Mouse (Mus musculus): ENCODE data around the gene Mrtfb. TPM values are rescaled to one million over a fixed set of nuclear protein-coding genes. Genes with fewer than 3 reads are reported as not detected.

Gene Mrtfb
- polyA plus RNA-seq, 1 experiment from 2014 or later, result 22.6 TPM

DNA sequence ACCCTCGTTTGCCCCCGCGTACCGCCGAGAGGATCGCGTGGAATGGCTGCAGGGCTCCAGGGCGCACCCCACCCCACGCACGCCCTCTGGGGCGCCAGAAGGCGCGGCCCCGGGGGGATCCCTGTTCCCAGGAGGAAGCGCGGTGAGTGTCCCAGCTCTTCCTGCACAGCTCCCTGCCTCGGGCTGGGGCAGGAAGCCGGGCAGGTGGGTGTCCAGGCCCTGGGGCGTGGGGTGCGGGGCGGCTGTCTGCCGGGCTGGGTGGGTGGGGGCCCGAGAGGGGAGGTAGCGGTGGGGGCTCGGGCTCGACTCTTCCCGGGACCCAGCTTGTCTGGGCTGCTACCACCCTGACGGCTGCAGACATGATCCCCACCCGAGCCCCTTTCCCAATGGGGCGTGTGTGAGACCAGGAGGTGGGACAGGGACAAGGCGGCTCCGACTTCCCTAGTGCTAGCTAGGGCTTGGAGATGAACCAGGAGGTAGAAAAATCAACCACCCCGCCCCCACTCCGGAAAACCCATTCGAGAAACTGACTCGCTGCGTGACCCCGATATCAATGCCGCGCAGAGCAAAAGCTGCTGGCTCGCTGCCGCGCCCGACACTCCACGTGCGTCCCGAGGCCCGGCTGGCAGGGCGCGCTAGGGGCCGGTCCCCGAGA is 191.9 kb downstream of the Mrtfb start:
- no peak overlapping the region for H3K27ac ChIP-seq (ENCODE audit: low read depth, low read length)
- WGBS, result under 1% methylated on average over 51 of the region's 52 CpGs
- peak; percentile 59; the same call in 1 of the 2 replicates for ATAC-seq (ENCODE audit: insufficient read depth, low FRiP score, low TSS enrichment)
- H3K27me3 ChIP-seq (ENCODE audit: control insufficient read depth, insufficient read depth, low read length), result peaks cover 28% of the 10 kb centered on the region
- peak overlapping the region; percentile 73 for H3K4me3 ChIP-seq (ENCODE audit: low read depth, low read length)
- H3K4me2 ChIP-seq (ENCODE audit: low read depth), result peak overlapping the region; percentile 99
- peak overlapping the region; percentile 70 for H3K9ac ChIP-seq (ENCODE audit: low read length)
- no peaks in the 10 kb centered on the region for H3K4me1 ChIP-seq (ENCODE audit: control insufficient read depth, insufficient read depth, low read length)
- H3K9me3 ChIP-seq (ENCODE audit: control insufficient read depth, low read length), result no peaks in the 10 kb centered on the region
- no peaks in the 10 kb centered on the region for H3K36me3 ChIP-seq (ENCODE audit: control insufficient read depth, insufficient read depth, low read length)
- DNase-seq (ENCODE audit: low spot score), result peak; percentile 48

DNA sequence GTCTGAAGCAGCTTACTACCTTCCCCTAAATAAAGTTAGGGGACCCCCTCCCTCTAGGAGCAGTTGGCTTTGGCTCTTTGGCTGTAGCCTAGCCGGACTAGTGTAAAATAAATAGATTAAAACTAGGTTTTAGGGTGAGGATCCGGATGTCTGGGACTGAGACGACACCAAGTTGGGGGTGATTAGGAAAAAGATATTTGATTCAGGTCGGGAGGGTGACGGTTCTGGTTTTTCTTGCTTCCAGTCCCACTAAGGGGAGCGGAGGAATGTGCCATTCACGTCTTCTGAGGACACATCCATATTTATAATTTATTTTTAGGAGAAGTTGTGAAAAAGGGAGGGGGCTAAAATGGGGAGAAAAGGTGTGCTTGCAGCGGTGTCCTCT is 192.4 kb downstream of the Mrtfb start:
- Histone ChIP-seq H3K27me3 (ENCODE audit: control insufficient read depth, insufficient read depth, low read length) (peaks cover 28% of the 10 kb centered on the region), H3K9ac (ENCODE audit: low read length) (peak overlapping the region; percentile 70; the same call in 1 of the 2 replicates), H3K4me3 (ENCODE audit: low read depth, low read length) (peak overlapping the region; percentile 73), H3K36me3 (ENCODE audit: control insufficient read depth, insufficient read depth, low read length) (no peaks in the 10 kb centered on the region), H3K9me3 (ENCODE audit: control insufficient read depth, low read length) (no peaks in the 10 kb centered on the region), H3K4me2 (ENCODE audit: low read depth) (peak overlapping the region; percentile 99), H3K27ac (ENCODE audit: low read depth, low read length) (no peak overlapping the region), H3K4me1 (ENCODE audit: control insufficient read depth, insufficient read depth, low read length) (no peaks in the 10 kb centered on the region)
- DNase-seq (ENCODE audit: low spot score), result no peak
- ATAC-seq (ENCODE audit: insufficient read depth, low FRiP score, low TSS enrichment), result no peak; the same call in 1 of the 2 replicates
- 9% methylated on average over 8 of the region's 8 CpGs for WGBS

DNA sequence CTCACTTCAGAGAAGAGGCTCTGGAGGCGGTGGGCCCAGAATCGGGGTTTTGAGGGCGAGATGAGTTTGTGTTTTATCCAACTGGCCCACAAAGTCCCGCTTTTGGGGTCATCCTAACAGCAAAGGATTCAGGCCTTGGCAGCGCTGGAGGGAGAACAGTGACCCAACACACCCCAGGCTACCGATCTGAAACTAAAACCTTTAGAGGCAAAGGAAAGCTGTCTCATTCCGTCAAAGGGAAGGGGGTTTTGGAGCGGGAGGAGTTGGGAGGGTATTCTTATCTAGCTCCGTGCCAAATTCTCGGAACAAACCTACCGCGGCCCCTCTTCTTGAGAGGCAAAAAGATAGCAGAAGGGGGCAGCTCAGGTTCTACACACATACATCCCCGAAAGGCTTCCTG is 193.2 kb downstream of the Mrtfb start:
- DNase-seq (ENCODE audit: low spot score) (no peak), ATAC-seq (ENCODE audit: insufficient read depth, low FRiP score, low TSS enrichment) (no peak)
- H3K4me3 ChIP-seq (ENCODE audit: low read depth, low read length), result no peak overlapping the region
- peaks cover 28% of the 10 kb centered on the region for H3K27me3 ChIP-seq (ENCODE audit: control insufficient read depth, insufficient read depth, low read length)
- H3K9me3 ChIP-seq (ENCODE audit: control insufficient read depth, low read length), result no peaks in the 10 kb centered on the region
- no peaks in the 10 kb centered on the region for H3K4me1 ChIP-seq (ENCODE audit: control insufficient read depth, insufficient read depth, low read length)
- no peak overlapping the region for H3K27ac ChIP-seq (ENCODE audit: low read depth, low read length)
- 11% methylated on average over 13 of the region's 13 CpGs for WGBS
- no peak overlapping the region for H3K9ac ChIP-seq (ENCODE audit: low read length)
- no peak overlapping the region for H3K4me2 ChIP-seq (ENCODE audit: low read depth)
- H3K36me3 ChIP-seq (ENCODE audit: control insufficient read depth, insufficient read depth, low read length), result no peaks in the 10 kb centered on the region

DNA sequence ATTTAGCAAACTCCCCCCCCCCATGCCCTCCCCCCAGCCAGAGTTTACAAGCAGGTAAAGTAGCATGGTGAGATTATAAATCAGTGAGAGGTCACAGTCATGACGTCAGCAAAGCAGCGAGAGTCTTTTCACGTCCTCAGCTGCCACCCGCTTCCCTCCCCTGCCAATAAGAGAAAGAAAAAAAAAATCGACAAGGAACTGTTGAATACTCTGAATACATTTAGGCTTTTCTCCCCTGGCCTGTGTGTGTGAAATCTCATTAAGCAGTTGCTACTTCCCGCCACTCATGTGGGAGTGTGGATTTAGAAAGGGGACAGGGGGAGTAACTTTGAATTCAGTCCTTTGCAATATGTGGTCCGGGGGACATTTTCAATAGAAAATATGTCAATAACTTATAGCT is 194.6 kb downstream of the Mrtfb start:
- no peak for DNase-seq (ENCODE audit: low spot score)
- peaks cover 28% of the 10 kb centered on the region for H3K27me3 ChIP-seq (ENCODE audit: control insufficient read depth, insufficient read depth, low read length)
- H3K4me2 ChIP-seq (ENCODE audit: low read depth), result no peak overlapping the region
- ATAC-seq (ENCODE audit: insufficient read depth, low FRiP score, low TSS enrichment), result no peak
- no peak overlapping the region for H3K4me3 ChIP-seq (ENCODE audit: low read depth, low read length)
- H3K36me3 ChIP-seq (ENCODE audit: control insufficient read depth, insufficient read depth, low read length), result no peaks in the 10 kb centered on the region
- H3K4me1 ChIP-seq (ENCODE audit: control insufficient read depth, insufficient read depth, low read length), result no peaks in the 10 kb centered on the region
- no peak overlapping the region for H3K9ac ChIP-seq (ENCODE audit: low read length)
- H3K9me3 ChIP-seq (ENCODE audit: control insufficient read depth, low read length), result no peaks in the 10 kb centered on the region
- WGBS, result 32% methylated on average over 7 of the region's 7 CpGs
- H3K27ac ChIP-seq (ENCODE audit: low read depth, low read length), result no peak overlapping the region

DNA sequence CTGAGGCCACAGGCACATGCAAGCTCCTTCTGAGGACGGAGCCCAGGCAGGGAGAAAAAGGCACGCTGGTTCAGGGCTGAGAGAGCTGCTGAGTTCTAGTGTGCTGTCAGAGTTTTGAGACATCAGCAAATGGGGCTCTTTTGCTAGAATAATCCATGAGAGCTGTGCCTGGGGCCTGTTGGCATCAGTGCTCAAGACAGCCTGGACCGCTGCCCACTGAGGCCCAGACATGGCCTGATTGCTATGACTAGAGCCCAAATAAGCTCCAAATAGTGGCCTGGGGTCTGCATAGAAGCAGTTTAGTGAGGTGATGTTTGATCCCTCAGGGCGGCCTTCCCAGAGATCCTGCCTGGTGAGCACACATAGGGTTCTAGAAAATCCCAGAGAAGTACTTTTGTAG is 195.7 kb downstream of the Mrtfb start:
- Histone ChIP-seq H3K9me3 (ENCODE audit: control insufficient read depth, low read length) (no peaks in the 10 kb centered on the region), H3K4me2 (ENCODE audit: low read depth) (no peak overlapping the region), H3K36me3 (ENCODE audit: control insufficient read depth, insufficient read depth, low read length) (no peaks in the 10 kb centered on the region), H3K4me1 (ENCODE audit: control insufficient read depth, insufficient read depth, low read length) (no peaks in the 10 kb centered on the region), H3K9ac (ENCODE audit: low read length) (no peak overlapping the region), H3K4me3 (ENCODE audit: low read depth, low read length) (no peak overlapping the region), H3K27me3 (ENCODE audit: control insufficient read depth, insufficient read depth, low read length) (peaks cover 19% of the 10 kb centered on the region), H3K27ac (ENCODE audit: low read depth, low read length) (no peak overlapping the region)
- WGBS, result 90% methylated on average over 4 of the region's 4 CpGs
- no peak for ATAC-seq (ENCODE audit: insufficient read depth, low FRiP score, low TSS enrichment)
- DNase-seq (ENCODE audit: low spot score), result no peak

DNA sequence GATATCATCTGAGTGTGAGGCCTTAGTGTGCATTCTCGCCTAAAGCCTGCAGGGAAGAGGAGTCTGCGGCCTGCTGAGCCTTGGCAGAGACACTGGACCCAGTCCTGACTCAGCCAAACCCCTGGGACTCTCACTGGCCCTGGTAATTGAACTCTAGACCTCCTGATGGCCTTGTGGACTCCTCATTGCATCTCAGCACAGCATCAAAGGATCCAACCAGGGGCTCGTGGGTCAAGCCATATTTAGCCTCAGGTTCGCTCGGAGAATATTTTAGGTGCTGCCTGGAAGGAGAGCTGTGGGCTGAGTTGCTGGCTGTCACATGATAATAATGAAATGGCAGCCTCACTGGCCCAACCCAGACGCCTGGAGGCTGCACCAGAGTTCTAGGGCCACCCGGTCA is 196.4 kb downstream of the Mrtfb start:
- 87% methylated on average over 7 of the region's 7 CpGs for WGBS
- no peak overlapping the region for H3K27ac ChIP-seq (ENCODE audit: low read depth, low read length)

DNA sequence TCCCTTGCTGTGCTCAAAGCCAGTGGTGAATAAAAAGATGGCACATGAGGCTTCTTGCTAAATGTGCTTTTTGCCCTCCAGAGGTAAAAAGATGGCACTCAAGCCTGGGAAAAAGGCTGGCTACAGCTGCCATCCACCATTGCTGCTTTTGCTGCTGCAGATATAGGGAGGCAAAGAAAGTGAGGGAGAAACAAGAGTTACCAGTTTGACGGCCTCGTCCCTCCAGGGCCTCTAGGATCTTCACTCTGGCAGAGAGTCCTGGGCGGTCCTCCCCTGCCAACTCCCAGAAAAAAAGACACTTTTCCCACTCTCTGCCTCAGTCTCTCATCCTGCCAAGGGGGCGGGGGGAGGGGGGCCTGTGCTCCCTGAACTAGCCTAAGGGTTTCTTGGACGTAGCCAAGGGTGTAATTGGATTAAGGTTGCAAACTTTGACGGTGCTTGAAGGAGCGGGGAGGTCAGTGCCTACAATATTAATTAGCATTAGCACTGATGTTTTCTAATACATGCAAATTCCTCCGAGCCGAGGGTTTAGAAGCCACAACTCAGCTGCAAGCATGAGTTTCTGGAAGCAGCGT is 197.8 kb downstream of the Mrtfb start:
- 46% methylated on average over 10 of the region's 10 CpGs for WGBS
- H3K4me2 ChIP-seq (ENCODE audit: low read depth), result no peak overlapping the region
- H3K9me3 ChIP-seq (ENCODE audit: control insufficient read depth, low read length), result no peaks in the 10 kb centered on the region
- no peak overlapping the region for H3K27ac ChIP-seq (ENCODE audit: low read depth, low read length)
- H3K27me3 ChIP-seq (ENCODE audit: control insufficient read depth, insufficient read depth, low read length), result peaks cover 9% of the 10 kb centered on the region
- H3K36me3 ChIP-seq (ENCODE audit: control insufficient read depth, insufficient read depth, low read length), result no peaks in the 10 kb centered on the region
- no peak overlapping the region for H3K9ac ChIP-seq (ENCODE audit: low read length)
- no peak overlapping the region for H3K4me3 ChIP-seq (ENCODE audit: low read depth, low read length)
- ATAC-seq (ENCODE audit: insufficient read depth, low FRiP score, low TSS enrichment) (no peak), DNase-seq (ENCODE audit: low spot score) (no peak)
- H3K4me1 ChIP-seq (ENCODE audit: control insufficient read depth, insufficient read depth, low read length), result no peaks in the 10 kb centered on the region

More for the DNA sequence above, 196.4 kb downstream of the Mrtfb start:
- Histone ChIP-seq H3K4me1 (ENCODE audit: control insufficient read depth, insufficient read depth, low read length) (no peaks in the 10 kb centered on the region), H3K4me3 (ENCODE audit: low read depth, low read length) (no peak overlapping the region), H3K4me2 (ENCODE audit: low read depth) (no peak overlapping the region), H3K27me3 (ENCODE audit: control insufficient read depth, insufficient read depth, low read length) (peaks cover 18% of the 10 kb centered on the region), H3K9ac (ENCODE audit: low read length) (no peak overlapping the region), H3K36me3 (ENCODE audit: control insufficient read depth, insufficient read depth, low read length) (no peaks in the 10 kb centered on the region), H3K9me3 (ENCODE audit: control insufficient read depth, low read length) (no peaks in the 10 kb centered on the region)
- DNase-seq (ENCODE audit: low spot score) (no peak), ATAC-seq (ENCODE audit: insufficient read depth, low FRiP score, low TSS enrichment) (no peak)

DNA sequence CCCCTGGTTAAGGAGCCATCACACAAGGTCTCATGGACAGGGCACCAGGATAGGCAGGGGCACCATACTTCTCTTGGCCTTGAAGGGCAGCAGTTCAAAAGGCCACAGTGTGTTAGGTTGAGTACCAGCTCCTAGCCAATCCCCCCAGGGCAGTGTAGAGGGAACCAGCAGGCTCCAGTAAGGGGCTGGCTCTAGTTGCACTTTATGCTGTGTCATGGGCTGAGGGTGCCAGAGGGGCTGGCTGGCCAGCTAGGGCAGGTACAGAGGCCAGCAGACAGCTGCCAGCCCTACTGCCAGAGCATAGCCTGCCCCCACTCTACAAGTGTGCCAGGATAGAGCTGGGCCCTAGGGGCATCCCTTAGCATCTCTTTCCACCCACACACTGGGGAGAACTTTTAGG is 199.3 kb downstream of the Mrtfb start:
- Histone ChIP-seq H3K36me3 (ENCODE audit: control insufficient read depth, insufficient read depth, low read length) (no peaks in the 10 kb centered on the region), H3K27me3 (ENCODE audit: control insufficient read depth, insufficient read depth, low read length) (no peaks in the 10 kb centered on the region), H3K9ac (ENCODE audit: low read length) (no peak overlapping the region), H3K4me1 (ENCODE audit: control insufficient read depth, insufficient read depth, low read length) (no peaks in the 10 kb centered on the region), H3K9me3 (ENCODE audit: control insufficient read depth, low read length) (no peaks in the 10 kb centered on the region), H3K27ac (ENCODE audit: low read depth, low read length) (no peak overlapping the region), H3K4me3 (ENCODE audit: low read depth, low read length) (no peak overlapping the region), H3K4me2 (ENCODE audit: low read depth) (no peak overlapping the region)
- no peak for DNase-seq (ENCODE audit: low spot score)
- no peak for ATAC-seq (ENCODE audit: insufficient read depth, low FRiP score, low TSS enrichment)

DNA sequence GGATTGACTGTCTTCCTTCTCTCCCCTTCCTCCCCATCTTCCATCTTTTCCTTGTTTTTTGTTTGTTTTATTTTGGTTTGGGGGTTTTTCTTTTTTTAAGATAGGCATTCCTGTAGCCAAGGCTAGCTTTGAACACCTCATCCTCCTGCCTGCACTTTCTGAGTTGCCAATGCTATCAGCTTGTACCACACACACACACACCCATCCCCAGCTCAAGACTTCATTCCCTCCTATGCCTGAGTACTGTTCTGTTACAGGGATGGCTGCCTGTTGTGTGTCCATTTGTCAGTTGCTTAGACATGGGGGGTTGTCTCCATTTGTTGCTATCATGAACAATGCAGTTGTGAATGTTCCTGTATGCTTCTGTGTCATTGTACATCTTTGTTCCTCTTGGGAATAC is 202.3 kb downstream of the Mrtfb start:
- DNase-seq (ENCODE audit: low spot score) (no peak), ATAC-seq (ENCODE audit: insufficient read depth, low FRiP score, low TSS enrichment) (no peak)
- Histone ChIP-seq H3K9ac (ENCODE audit: low read length) (no peak overlapping the region), H3K36me3 (ENCODE audit: control insufficient read depth, insufficient read depth, low read length) (no peaks in the 10 kb centered on the region), H3K4me2 (ENCODE audit: low read depth) (no peak overlapping the region), H3K27ac (ENCODE audit: low read depth, low read length) (no peak overlapping the region), H3K27me3 (ENCODE audit: control insufficient read depth, insufficient read depth, low read length) (no peaks in the 10 kb centered on the region), H3K4me1 (ENCODE audit: control insufficient read depth, insufficient read depth, low read length) (no peaks in the 10 kb centered on the region), H3K9me3 (ENCODE audit: control insufficient read depth, low read length) (no peaks in the 10 kb centered on the region), H3K4me3 (ENCODE audit: low read depth, low read length) (no peak overlapping the region)

All from neural tube, embryonic 11.5 days (tissue).